Mouse (Mus musculus) 3134 (cell line): ENCODE measurements at regions not wholly inside any gene's neighbourhood (a gene's known extent, or its start where the extent isn't known, plus 50 kb on each side); places are given as distances from the start of the nearest gene placed in this dataset.
A peak's percentile ranks its signal among the peaks of the same experiment; 100 is the strongest.
"Not testable (repeated sequence)": the region's sequence is repeated elsewhere in the genome, so short reads cannot be mapped to it uniquely, and the experiment has no call there.

Experiments
- DNase-seq: peaks from one replicate; pipeline ENCODE4 v3.0.0-alpha.2; 2011; ENCODE audit warnings: low spot score; ENCODE audit not compliant: insufficient read length; ENCODE audit errors: extremely low read depth

- no peak for DNase-seq
Measured at GRCm38 (mm10) chr12:25513679-25514078, 416.7 kb upstream of the Id2 start.

- DNase-seq = no peak
Measured at GRCm38 (mm10) chr12:25509666-25510065, 412.7 kb upstream of the Id2 start.

- DNase-seq = no peak
Measured at GRCm38 (mm10) chr12:25493233-25493632, 396.3 kb upstream of the Id2 start.

GRCm38 (mm10) chr12:25492483-25493190 is 395.7 kb upstream of the Id2 start:
- DNase-seq = no peak

- DNase-seq = no peak
Measured at GRCm38 (mm10) chr12:25475180-25475758, 378.3 kb upstream of the Id2 start.

- no peak for DNase-seq
Measured at GRCm38 (mm10) chr12:25469181-25469580, 372.2 kb upstream of the Id2 start.

- DNase-seq = no peak
Measured at GRCm38 (mm10) chr12:25467789-25468188, 370.8 kb upstream of the Id2 start.

GRCm38 (mm10) chr12:25462690-25463089 is 365.8 kb upstream of the Id2 start:
- not testable (repeated sequence) for DNase-seq

- no peak for DNase-seq
Measured at GRCm38 (mm10) chr12:25455281-25455989, 358.5 kb upstream of the Id2 start.

GRCm38 (mm10) chr12:25453356-25453755 is 356.4 kb upstream of the Id2 start:
- no peak for DNase-seq

- DNase-seq = no peak
Measured at GRCm38 (mm10) chr12:25451156-25451555, 354.2 kb upstream of the Id2 start.

- no peak for DNase-seq
Measured at GRCm38 (mm10) chr12:25444355-25444754, 347.4 kb upstream of the Id2 start.

GRCm38 (mm10) chr12:25439029-25439551 is 342.1 kb upstream of the Id2 start:
- no peak for DNase-seq

GRCm38 (mm10) chr12:25438217-25439028 is 341.5 kb upstream of the Id2 start:
- DNase-seq = peak; percentile 60

GRCm38 (mm10) chr12:25437556-25437955 is 340.6 kb upstream of the Id2 start:
- no peak for DNase-seq

- DNase-seq = no peak
Measured at GRCm38 (mm10) chr12:25436220-25436911, 339.4 kb upstream of the Id2 start.

GRCm38 (mm10) chr12:25432796-25433195 is 335.9 kb upstream of the Id2 start:
- no peak for DNase-seq

GRCm38 (mm10) chr12:25430911-25431310 is 334.0 kb upstream of the Id2 start:
- no peak for DNase-seq

GRCm38 (mm10) chr12:25427911-25428642 is 331.1 kb upstream of the Id2 start:
- DNase-seq = peak; percentile 6

GRCm38 (mm10) chr12:25417336-25417735 is 320.4 kb upstream of the Id2 start:
- DNase-seq = no peak
